Mouse (Mus musculus) left cerebral cortex, postnatal 10 days (tissue): ENCODE results near the gene BC049352. TPM values are rescaled to one million over a fixed set of nuclear protein-coding genes. Genes with fewer than 3 reads are reported as not detected.

Source experiments
- DNase-seq, 2 experiments: peaks; one replicate each; pipeline ENCODE4 v3.0.0; 2021 to 2022; ENCODE audit warnings: low spot score in 2 of 2, mixed read lengths in 1 of 2; ENCODE audit errors: extremely low spot score in 1 of 2
- intact Hi-C: fragments of 180-260 bp; cut with DNase I; formaldehyde crosslinking; loops from one replicate; pipeline ENCODE4 v1.15.1; 2025
- total RNA-seq, 2 experiments: library from RNA; stranded (reverse); gene quantifications; 2 replicates each; pipeline ENCODE4 v1.2.3; 2021

The BC049352 gene
- total RNA-seq, 2 experiments from 2014 or later, result 0.32 TPM; not detected in 1

GRCm38 (mm10) chr9:45235668-45236227 lies 53.9 kb downstream of the BC049352 start:
- intact Hi-C loops, result no loop called here
- DNase-seq, result no peak

GRCm38 (mm10) chr9:45236744-45237143 lies 54.9 kb downstream of the BC049352 start:
- intact Hi-C loops, result no loop called here
- DNase-seq, result no peak

- DNase-seq, result no peak
- intact Hi-C loops, result no loop called here
These were observed 59.6 kb downstream of the BC049352 start for GRCm38 (mm10) chr9:45241397-45241796.

GRCm38 (mm10) chr9:45245432-45245831 lies 63.6 kb downstream of the BC049352 start:
- intact Hi-C loops, result no loop called here
- no peak for DNase-seq

- intact Hi-C loops, result no loop called here
- peak in 1 of 2 experiments; percentile 21 for DNase-seq
These were observed 64.3 kb downstream of the BC049352 start for GRCm38 (mm10) chr9:45246060-45246459.

GRCm38 (mm10) chr9:45247536-45247935 lies 65.7 kb downstream of the BC049352 start:
- intact Hi-C loops, result no loop called here
- DNase-seq, result no peak

- DNase-seq, result no peak
- intact Hi-C loops, result no loop called here
These were observed 68.5 kb downstream of the BC049352 start for GRCm38 (mm10) chr9:45250306-45250705.

GRCm38 (mm10) chr9:45251281-45251680 lies 69.5 kb downstream of the BC049352 start:
- no peak for DNase-seq
- intact Hi-C loops, result no loop called here

- no peak for DNase-seq
- intact Hi-C loops, result no loop called here
These were observed 70.2 kb downstream of the BC049352 start for GRCm38 (mm10) chr9:45251990-45252389.

GRCm38 (mm10) chr9:45252395-45252794 lies 70.6 kb downstream of the BC049352 start:
- intact Hi-C loops, result no loop called here
- DNase-seq, result no peak

- peak in 1 of 2 experiments; percentile 43 for DNase-seq
- intact Hi-C loops, result no loop called here
These were observed 72.2 kb downstream of the BC049352 start for GRCm38 (mm10) chr9:45254021-45254420.

- intact Hi-C loops, result no loop called here
These were observed 72.8 kb downstream of the BC049352 start for GRCm38 (mm10) chr9:45254605-45255004.

GRCm38 (mm10) chr9:45255431-45255830 lies 73.6 kb downstream of the BC049352 start:
- no peak for DNase-seq
- intact Hi-C loops, result no loop called here

More at GRCm38 (mm10) chr9:45254605-45255004, 72.8 kb downstream of the BC049352 start:
- DNase-seq, result no peak

GRCm38 (mm10) chr9:45255967-45256366 lies 74.2 kb downstream of the BC049352 start:
- intact Hi-C loops, result no loop called here
- DNase-seq, result no peak

GRCm38 (mm10) chr9:45259065-45259464 lies 77.3 kb downstream of the BC049352 start:
- DNase-seq, result no peak
- intact Hi-C loops, result no loop called here

GRCm38 (mm10) chr9:45261466-45261865 lies 79.7 kb downstream of the BC049352 start:
- DNase-seq, result peak in 1 of 2 experiments; percentile 62
- intact Hi-C loops, result no loop called here

- intact Hi-C loops, result no loop called here
- no peak for DNase-seq
These were observed 80.1 kb downstream of the BC049352 start for GRCm38 (mm10) chr9:45261872-45262271.

- intact Hi-C loops, result no loop called here
- DNase-seq, result no peak
These were observed 85.3 kb downstream of the BC049352 start for GRCm38 (mm10) chr9:45267099-45267498.

GRCm38 (mm10) chr9:45268079-45268478 lies 86.3 kb downstream of the BC049352 start:
- no peak for DNase-seq
- intact Hi-C loops, result no loop called here

- intact Hi-C loops, result no loop called here
- peak in 1 of 2 experiments; percentile 67 for DNase-seq
These were observed 87.0 kb downstream of the BC049352 start, which contains the start of gene Il10ra for GRCm38 (mm10) chr9:45268597-45269325. TSS of gene Il10ra (minus strand) at chr9:45269149.
